Mouse (Mus musculus) midbrain, embryonic 10.5 days (tissue): ENCODE measurements around the gene Sox5. TPM values are rescaled to one million over a fixed set of nuclear protein-coding genes. Genes with fewer than 3 reads are reported as not detected.
A peak's percentile ranks its signal among the peaks of the same experiment; 100 is the strongest.

Experiments
- DNase-seq: peaks from one replicate; pipeline ENCODE4 v3.0.0-alpha.2; 2017; ENCODE audit warnings: low spot score
- H3K27ac ChIP-seq: fragments of 300-500 bp; sonication (generic); replicated peaks from 2 replicates; pipeline ENCODE4 v1.5.1; 2016; ENCODE audit warnings: mild to moderate bottlenecking
- H3K27me3 ChIP-seq: fragments of 300-500 bp; sonication (generic); 2 replicates; pipeline ENCODE4 v1.6.1; 2016; ENCODE audit warnings: low read depth, mild to moderate bottlenecking; ENCODE audit not compliant: poor library complexity, severe bottlenecking
- H3K36me3 ChIP-seq: fragments of 300-500 bp; sonication (generic); 2 replicates; pipeline ENCODE4 v1.6.1; 2016; ENCODE audit warnings: mild to moderate bottlenecking, moderate library complexity
- H3K4me1 ChIP-seq: fragments of 300-500 bp; sonication (generic); 2 replicates; pipeline ENCODE4 v1.6.1; 2016
- H3K4me3 ChIP-seq: fragments of 300-500 bp; sonication (generic); 2 replicates; pipeline ENCODE4 v1.5.1; 2016; ENCODE audit warnings: mild to moderate bottlenecking, moderate library complexity
- H3K9me3 ChIP-seq: fragments of 300-500 bp; sonication (generic); replicated peaks from 2 replicates; pipeline ENCODE4 v1.6.1; 2016; ENCODE audit warnings: mild to moderate bottlenecking
- WGBS: fragments of 180-500 bp; shearing (Covaris S2); methylation state at CpG from one replicate; pipeline ENCODE4 v1.1.7; 2016; 5-methylcytosine and 5-hydroxymethylcytosine counted together
- polyA plus RNA-seq: library from polyadenylated mRNA; unstranded; fragments of >200 nt; fragmentation: Nextera tagmentation; extraction: Ambion mirVana; gene quantifications from 2 replicates; pipeline ENCODE4 v1.2.1, GENCODE M21; 2016

Gene Sox5
- polyA plus RNA-seq, 1 experiment from 2014 or later, result 28.2 TPM

GRCm38 (mm10) chr6:144510147-144510546 is 271.6 kb downstream of the Sox5 start:
- no peak overlapping the region for H3K4me3 ChIP-seq
- 91% methylated on average over 6 of the region's 6 CpGs for WGBS
- no peak for DNase-seq
- no peaks in the 10 kb centered on the region for H3K9me3 ChIP-seq
- H3K36me3 ChIP-seq, result no peaks in the 10 kb centered on the region
- no peak overlapping the region for H3K27ac ChIP-seq
- H3K27me3 ChIP-seq, result no peaks in the 10 kb centered on the region
- H3K4me1 ChIP-seq, result peaks cover 12% of the 10 kb centered on the region; the same call in 1 of the 2 replicates

- no peak overlapping the region for H3K27ac ChIP-seq
- no peaks in the 10 kb centered on the region; the same call in 1 of the 2 replicates for H3K4me1 ChIP-seq
- no peaks in the 10 kb centered on the region for H3K9me3 ChIP-seq
- H3K36me3 ChIP-seq, result no peaks in the 10 kb centered on the region
- whole genome bisulfite sequencing, result 84% methylated on average over 5 of the region's 5 CpGs
- no peak for DNase-seq
- H3K27me3 ChIP-seq, result no peaks in the 10 kb centered on the region
- H3K4me3 ChIP-seq, result no peak overlapping the region
These were observed 277.6 kb downstream of the Sox5 start for GRCm38 (mm10) chr6:144504197-144504551.

GRCm38 (mm10) chr6:144503399-144504196 is 278.2 kb downstream of the Sox5 start:
- Histone ChIP-seq H3K4me3 (no peak overlapping the region), H3K9me3 (no peaks in the 10 kb centered on the region), H3K36me3 (no peaks in the 10 kb centered on the region), H3K27me3 (no peaks in the 10 kb centered on the region), H3K27ac (no peak overlapping the region), H3K4me1 (no peaks in the 10 kb centered on the region; the same call in 1 of the 2 replicates)
- WGBS, result 90% methylated on average over 11 of the region's 11 CpGs
- no peak for DNase-seq

GRCm38 (mm10) chr6:144501439-144501838 is 280.3 kb downstream of the Sox5 start:
- WGBS, result 90% methylated on average over 5 of the region's 5 CpGs
- Histone ChIP-seq H3K4me3 (no peak overlapping the region), H3K4me1 (no peaks in the 10 kb centered on the region; the same call in 1 of the 2 replicates), H3K36me3 (no peaks in the 10 kb centered on the region), H3K27ac (no peak overlapping the region), H3K27me3 (no peaks in the 10 kb centered on the region), H3K9me3 (no peaks in the 10 kb centered on the region; the same call in 1 of the 2 replicates)
- no peak for DNase-seq

- 90% methylated on average over 5 of the region's 5 CpGs for WGBS
- H3K4me3 ChIP-seq, result no peak overlapping the region
- no peaks in the 10 kb centered on the region for H3K36me3 ChIP-seq
- no peaks in the 10 kb centered on the region for H3K4me1 ChIP-seq
- H3K9me3 ChIP-seq, result no peaks in the 10 kb centered on the region; the same call in 1 of the 2 replicates
- no peaks in the 10 kb centered on the region for H3K27me3 ChIP-seq
- H3K27ac ChIP-seq, result no peak overlapping the region
- DNase-seq, result no peak
These were observed 283.6 kb downstream of the Sox5 start for GRCm38 (mm10) chr6:144498177-144498576.

GRCm38 (mm10) chr6:144491761-144492415 is 289.9 kb downstream of the Sox5 start:
- Histone ChIP-seq H3K27ac (no peak overlapping the region), H3K36me3 (peaks cover 2% of the 10 kb centered on the region), H3K27me3 (no peaks in the 10 kb centered on the region), H3K9me3 (peaks cover 12% of the 10 kb centered on the region), H3K4me1 (no peaks in the 10 kb centered on the region), H3K4me3 (no peak overlapping the region)
- WGBS, result 92% methylated on average over 11 of the region's 11 CpGs
- no peak for DNase-seq

- no peak overlapping the region for H3K27ac ChIP-seq
- no peak for DNase-seq
- H3K9me3 ChIP-seq, result peaks cover 22% of the 10 kb centered on the region
- peaks cover 10% of the 10 kb centered on the region for H3K36me3 ChIP-seq
- 96% methylated on average over 5 of the region's 5 CpGs for WGBS
- no peaks in the 10 kb centered on the region for H3K4me1 ChIP-seq
- no peak overlapping the region for H3K4me3 ChIP-seq
- H3K27me3 ChIP-seq, result no peaks in the 10 kb centered on the region
These were observed 290.9 kb downstream of the Sox5 start for GRCm38 (mm10) chr6:144490896-144491295.

- Histone ChIP-seq H3K4me1 (peaks cover 25% of the 10 kb centered on the region), H3K4me3 (no peak overlapping the region), H3K36me3 (peaks cover 10% of the 10 kb centered on the region), H3K9me3 (peaks cover 22% of the 10 kb centered on the region), H3K27me3 (peaks cover 12% of the 10 kb centered on the region), H3K27ac (no peak overlapping the region)
- WGBS, result 95% methylated on average over 6 of the region's 6 CpGs
- DNase-seq, result no peak
These were observed 296.2 kb downstream of the Sox5 start for GRCm38 (mm10) chr6:144485578-144485977.

- DNase-seq, result no peak
- H3K9me3 ChIP-seq, result peaks cover 22% of the 10 kb centered on the region
- H3K4me1 ChIP-seq, result peaks cover 39% of the 10 kb centered on the region
- H3K27me3 ChIP-seq, result peaks cover 15% of the 10 kb centered on the region
- WGBS, result 94% methylated on average over 4 of the region's 4 CpGs
- no peak overlapping the region for H3K27ac ChIP-seq
- H3K36me3 ChIP-seq, result peaks cover 10% of the 10 kb centered on the region
- no peak overlapping the region for H3K4me3 ChIP-seq
These were observed 298.6 kb downstream of the Sox5 start for GRCm38 (mm10) chr6:144483166-144483565.

- H3K27me3 ChIP-seq, result peaks cover 15% of the 10 kb centered on the region
- WGBS, result 3% methylated on average over 5 of the region's 5 CpGs
- H3K36me3 ChIP-seq, result no peaks in the 10 kb centered on the region
- DNase-seq, result peak; percentile 68
- peak overlapping the region; percentile 86 for H3K27ac ChIP-seq
- peaks cover 39% of the 10 kb centered on the region for H3K4me1 ChIP-seq
- H3K4me3 ChIP-seq, result peak overlapping the region; percentile 27
- no peaks in the 10 kb centered on the region; the same call in 1 of the 2 replicates for H3K9me3 ChIP-seq
These were observed 300.9 kb downstream of the Sox5 start for GRCm38 (mm10) chr6:144480648-144481528.

GRCm38 (mm10) chr6:144479861-144480260 is 301.9 kb downstream of the Sox5 start:
- WGBS, result 37% methylated on average over 4 of the region's 4 CpGs
- H3K9me3 ChIP-seq, result no peaks in the 10 kb centered on the region; the same call in 1 of the 2 replicates
- no peak overlapping the region for H3K4me3 ChIP-seq
- H3K36me3 ChIP-seq, result no peaks in the 10 kb centered on the region
- no peak for DNase-seq
- H3K27ac ChIP-seq, result peak overlapping the region; percentile 86
- peaks cover 39% of the 10 kb centered on the region for H3K4me1 ChIP-seq
- peaks cover 15% of the 10 kb centered on the region for H3K27me3 ChIP-seq

GRCm38 (mm10) chr6:144477287-144478064 is 304.3 kb downstream of the Sox5 start:
- no peaks in the 10 kb centered on the region; the same call in 1 of the 2 replicates for H3K9me3 ChIP-seq

More at GRCm38 (mm10) chr6:144477287-144478064, 304.3 kb downstream of the Sox5 start:
- Histone ChIP-seq H3K27me3 (peaks cover 6% of the 10 kb centered on the region; the same call in 1 of the 2 replicates), H3K27ac (no peak overlapping the region), H3K4me3 (no peak overlapping the region), H3K4me1 (peaks cover 32% of the 10 kb centered on the region), H3K36me3 (no peaks in the 10 kb centered on the region)
- no peak for DNase-seq
- 81% methylated on average over 16 of the region's 16 CpGs for WGBS
